Mouse (Mus musculus) ES-Bruce4 (cell line): ENCODE measurements around the gene Pibf1.

ENCODE experiments used
- EP300 ChIP-seq: IDR thresholded peaks from 2 replicates; pipeline ENCODE4 v1.6.1; 2011; ENCODE audit warnings: low read depth, low read length; ENCODE audit not compliant: insufficient read depth
- POLR2A ChIP-seq: IDR thresholded peaks from one replicate; pipeline ENCODE4 v1.8.1; 2011; ENCODE audit warnings: low read length; ENCODE audit not compliant: insufficient read depth

- no peak for TF ChIP-seq POLR2A
- TF ChIP-seq EP300 = peak; percentile 59
Observed at GRCm38 (mm10) chr14:99294424-99294823, 195.2 kb downstream of the Pibf1 start.
